Mouse (Mus musculus): ENCODE results near the gene Agap3.
A peak's percentile ranks its signal among the peaks of the same experiment; 100 is the strongest.

Agap3 gene

GRCm38 (mm10) chr5:24523806-24524205 lies 71.8 kb downstream of the Agap3 start:
- no peak for DNase-seq (ENCODE audit: low spot score in 2 of 2)

- no peak for DNase-seq (ENCODE audit: low spot score in 2 of 2)
Observed at GRCm38 (mm10) chr5:24524522-24524921, 72.5 kb downstream of the Agap3 start.

GRCm38 (mm10) chr5:24525360-24526189 lies 73.6 kb downstream of the Agap3 start:
- no peak for DNase-seq (ENCODE audit: low spot score in 2 of 2)

GRCm38 (mm10) chr5:24526190-24526888 lies 74.4 kb downstream of the Agap3 start:
- DNase-seq (ENCODE audit: low spot score in 2 of 2), result no peak

- DNase-seq (ENCODE audit: low spot score in 2 of 2), result no peak
Observed at GRCm38 (mm10) chr5:24526889-24527230, 74.9 kb downstream of the Agap3 start, which contains the start of gene Gbx1. Gbx1 (minus strand) TSS chr5:24527202.

- no peak for DNase-seq (ENCODE audit: low spot score in 2 of 2)
Observed at GRCm38 (mm10) chr5:24527780-24528179, 75.8 kb downstream of the Agap3 start.

GRCm38 (mm10) chr5:24530042-24530689 lies 78.2 kb downstream of the Agap3 start:
- DNase-seq (ENCODE audit: low spot score in 2 of 2), result peak; percentile 95 to 97

- DNase-seq (ENCODE audit: low spot score in 2 of 2), result no peak
Observed at GRCm38 (mm10) chr5:24533391-24533790, 81.4 kb downstream of the Agap3 start.

GRCm38 (mm10) chr5:24534292-24534691 lies 82.3 kb downstream of the Agap3 start:
- no peak for DNase-seq (ENCODE audit: low spot score in 2 of 2)

- no peak for DNase-seq (ENCODE audit: low spot score in 2 of 2)
Observed at GRCm38 (mm10) chr5:24535731-24536130, 83.8 kb downstream of the Agap3 start.

GRCm38 (mm10) chr5:24536511-24536910 lies 84.5 kb downstream of the Agap3 start:
- DNase-seq (ENCODE audit: low spot score in 2 of 2), result no peak

- DNase-seq (ENCODE audit: low spot score in 2 of 2), result no peak
Observed at GRCm38 (mm10) chr5:24537618-24538017, 85.6 kb downstream of the Agap3 start.

- no peak for DNase-seq (ENCODE audit: low spot score in 2 of 2)
Observed at GRCm38 (mm10) chr5:24539571-24540296, 87.8 kb downstream of the Agap3 start.

GRCm38 (mm10) chr5:24540387-24541143 lies 88.6 kb downstream of the Agap3 start, which contains the start of gene Asb10:
Asb10 (minus strand) TSS chr5:24540978.
- DNase-seq (ENCODE audit: low spot score in 2 of 2), result peak; percentile 37 to 42

- DNase-seq (ENCODE audit: low spot score in 2 of 2), result no peak
Observed at GRCm38 (mm10) chr5:24541144-24541569, 89.2 kb downstream of the Agap3 start.

GRCm38 (mm10) chr5:24542643-24543042 lies 90.7 kb downstream of the Agap3 start:
- no peak for DNase-seq (ENCODE audit: low spot score in 2 of 2)

GRCm38 (mm10) chr5:24550598-24551316 lies 98.8 kb downstream of the Agap3 start:
- peak; percentile 60 to 65 for DNase-seq (ENCODE audit: low spot score in 2 of 2)

- no peak for DNase-seq (ENCODE audit: low spot score in 2 of 2)
Observed at GRCm38 (mm10) chr5:24551317-24551688, 99.3 kb downstream of the Agap3 start.

Measured in right cerebral cortex, adult 2 months (tissue).